Mouse (Mus musculus) forebrain, embryonic 15.5 days (tissue): ENCODE results near the gene Itprip. TPM values are rescaled to one million over a fixed set of nuclear protein-coding genes. Genes with fewer than 3 reads are reported as not detected.

Experiments used
- ATAC-seq: fragments of 200-750 bp; cut with Nextera tagmentation; replicated peaks from 2 replicates; pipeline ENCODE4 v1.8.0; 2017; ENCODE audit warnings: mild to moderate bottlenecking, moderate TSS enrichment, moderate library complexity
- H3K27ac ChIP-seq: fragments of 300-500 bp; sonication (generic); replicated peaks from 2 replicates; pipeline ENCODE4 v1.5.1; 2015; ENCODE audit warnings: mild to moderate bottlenecking, inconsistent platforms
- H3K27me3 ChIP-seq: fragments of 300-500 bp; sonication (generic); 2 replicates; pipeline ENCODE4 v1.6.1; 2015; ENCODE audit warnings: inconsistent platforms
- H3K36me3 ChIP-seq: fragments of 300-500 bp; sonication (generic); 2 replicates; pipeline ENCODE4 v1.6.1; 2015; ENCODE audit warnings: mild to moderate bottlenecking, inconsistent platforms
- H3K4me1 ChIP-seq: fragments of 300-500 bp; sonication (generic); 2 replicates; pipeline ENCODE4 v1.6.1; 2015; ENCODE audit warnings: inconsistent platforms
- H3K4me2 ChIP-seq: fragments of 300-500 bp; sonication (generic); replicated peaks from 2 replicates; pipeline ENCODE4 v1.6.1; 2015; ENCODE audit warnings: mild to moderate bottlenecking, inconsistent platforms
- H3K4me3 ChIP-seq: fragments of 300-500 bp; sonication (generic); 2 replicates; pipeline ENCODE4 v1.5.1; 2015; ENCODE audit warnings: mild to moderate bottlenecking, inconsistent platforms
- H3K9ac ChIP-seq: fragments of 300-500 bp; sonication (generic); replicated peaks from 2 replicates; pipeline ENCODE4 v1.6.1; 2015; ENCODE audit warnings: mild to moderate bottlenecking, inconsistent platforms
- H3K9me3 ChIP-seq: fragments of 300-500 bp; sonication (generic); 2 replicates; pipeline ENCODE4 v1.6.1; 2016; ENCODE audit warnings: inconsistent platforms
- WGBS: fragments of 180-500 bp; shearing (Covaris S2); methylation state at CpG from one replicate; pipeline ENCODE4 v1.1.7; 2015; ENCODE audit warnings: mixed read lengths; 5-methylcytosine and 5-hydroxymethylcytosine counted together
- polyA plus RNA-seq: library from polyadenylated mRNA; unstranded; fragments of >200 nt; fragmentation: Nextera tagmentation; extraction: Ambion mirVana; gene quantifications from 2 replicates; pipeline ENCODE4 v1.2.1, GENCODE M21; 2015

Gene Itprip
- 7.7 and 8.6 TPM in 2 replicates for polyA plus RNA-seq

GRCm38 (mm10) chr19:47919126-47919965, at the start of gene Itprip, which contains the start of gene Cfap43:
TSS of gene Itprip (minus strand) at chr19:47919299.
TSS of gene Cfap43 (minus strand) at chr19:47919287.
- Histone ChIP-seq H3K9me3 (no peaks in the 10 kb centered on the region), H3K4me2 (peak within 1 kb of the TSS; percentile 73), H3K9ac (peak within 1 kb of the TSS; percentile 63), H3K4me1 (peaks cover 32% of the 10 kb centered on the region), H3K4me3 (peak within 1 kb of the TSS; percentile 72), H3K27ac (peak within 1 kb of the TSS; percentile 82), H3K27me3 (no peaks in the 10 kb centered on the region), H3K36me3 (no peaks in the 10 kb centered on the region)
- peak; percentile 69 for ATAC-seq
- under 1% methylated on average over 48 of the region's 48 CpGs for WGBS

DNA sequence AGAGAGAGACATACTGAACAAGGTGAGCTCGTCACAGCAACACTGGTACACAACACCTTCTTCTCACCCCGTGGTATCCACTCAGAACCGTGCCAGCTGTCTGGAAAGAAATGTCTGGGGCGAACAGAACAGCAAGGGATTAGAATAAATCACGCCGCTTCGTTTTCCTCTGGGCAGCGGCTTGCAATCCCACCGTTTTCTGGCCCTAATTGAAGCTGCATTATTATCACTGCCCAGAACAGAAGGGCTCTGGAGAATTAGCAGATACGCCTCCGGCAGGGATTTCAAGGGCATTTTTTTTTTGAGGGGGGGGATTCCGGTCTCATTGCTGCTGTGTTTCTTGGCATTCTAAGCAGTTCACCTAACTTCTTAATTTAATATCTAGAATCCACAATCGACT, 39.1 kb upstream of the Itprip start:
- H3K36me3 ChIP-seq, result no peaks in the 10 kb centered on the region
- WGBS, result 31% methylated on average over 13 of the region's 13 CpGs
- H3K27me3 ChIP-seq, result no peaks in the 10 kb centered on the region
- no peak overlapping the region for H3K9ac ChIP-seq
- no peak overlapping the region for H3K4me3 ChIP-seq
- no peaks in the 10 kb centered on the region for H3K9me3 ChIP-seq
- no peak for ATAC-seq
- H3K4me2 ChIP-seq, result no peak overlapping the region
- H3K4me1 ChIP-seq, result peaks cover 2% of the 10 kb centered on the region; the same call in 1 of the 2 replicates
- H3K27ac ChIP-seq, result no peak overlapping the region

GRCm38 (mm10) chr19:47953169-47953568, 34.1 kb upstream of the Itprip start:
- Histone ChIP-seq H3K9me3 (no peaks in the 10 kb centered on the region), H3K27ac (peak overlapping the region; percentile 31; the same call in 1 of the 2 replicates), H3K9ac (no peak overlapping the region), H3K4me3 (no peak overlapping the region), H3K4me2 (no peak overlapping the region), H3K4me1 (peaks cover 10% of the 10 kb centered on the region; the same call in 1 of the 2 replicates), H3K36me3 (no peaks in the 10 kb centered on the region), H3K27me3 (no peaks in the 10 kb centered on the region)
- 40% methylated on average over 9 of the region's 9 CpGs for WGBS
- ATAC-seq, result no peak

GRCm38 (mm10) chr19:47950946-47951345, 31.8 kb upstream of the Itprip start:
- no peak overlapping the region for H3K4me2 ChIP-seq
- H3K36me3 ChIP-seq, result no peaks in the 10 kb centered on the region
- H3K9me3 ChIP-seq, result no peaks in the 10 kb centered on the region
- 93% methylated on average over 7 of the region's 7 CpGs for WGBS
- no peak overlapping the region for H3K4me3 ChIP-seq
- H3K27me3 ChIP-seq, result no peaks in the 10 kb centered on the region
- no peak for ATAC-seq
- H3K27ac ChIP-seq, result no peak overlapping the region
- peaks cover 14% of the 10 kb centered on the region; the same call in 1 of the 2 replicates for H3K4me1 ChIP-seq
- H3K9ac ChIP-seq, result no peak overlapping the region

DNA sequence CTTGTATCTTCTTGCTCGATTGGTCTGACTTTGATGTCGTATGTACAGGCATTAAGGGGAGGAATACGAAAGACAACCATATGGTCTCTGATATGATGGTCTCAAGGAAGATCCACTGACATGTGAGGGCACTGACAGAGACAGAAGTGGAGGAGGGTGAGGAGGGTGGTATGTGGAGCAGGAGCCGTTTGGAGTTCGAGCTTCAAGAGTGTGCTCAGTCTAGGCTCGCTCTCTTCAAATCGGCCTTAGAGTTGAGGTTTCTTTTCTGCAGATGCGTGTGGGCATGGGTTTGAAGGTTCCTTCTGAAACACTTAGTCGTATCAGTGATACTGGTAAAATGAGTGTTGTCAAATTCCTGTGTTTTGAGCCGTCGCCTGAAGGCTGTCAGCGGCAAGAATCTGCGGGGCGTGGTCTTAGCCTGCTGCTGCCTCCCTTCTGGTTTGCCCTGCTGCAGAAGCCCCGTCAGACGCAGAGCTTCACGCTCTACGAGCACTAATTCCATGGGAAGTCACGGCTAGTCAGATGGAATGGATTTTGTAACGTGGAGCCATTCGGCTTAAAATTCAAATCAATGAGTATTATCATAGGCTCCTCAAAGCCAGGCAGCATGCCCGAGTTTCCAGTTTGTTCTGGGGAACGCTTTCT, 27.8 kb upstream of the Itprip start:
- Histone ChIP-seq H3K4me1 (0 out of 2 replicates have a peak, but pooled peaks cover 4% of the 10 kb centered on the region), H3K4me3 (no peak overlapping the region), H3K27me3 (no peaks in the 10 kb centered on the region), H3K27ac (no peak overlapping the region), H3K4me2 (no peak overlapping the region), H3K9ac (no peak overlapping the region), H3K9me3 (no peaks in the 10 kb centered on the region), H3K36me3 (no peaks in the 10 kb centered on the region)
- WGBS, result 54% methylated on average over 23 of the region's 23 CpGs
- no peak for ATAC-seq

- no peaks in the 10 kb centered on the region for H3K9me3 ChIP-seq
- H3K4me1 ChIP-seq, result peaks cover 16% of the 10 kb centered on the region
- no peak overlapping the region for H3K4me3 ChIP-seq
- no peak overlapping the region for H3K9ac ChIP-seq
- H3K4me2 ChIP-seq, result no peak overlapping the region
- peaks cover 7% of the 10 kb centered on the region; the same call in 1 of the 2 replicates for H3K27me3 ChIP-seq
- no peak for ATAC-seq
- H3K27ac ChIP-seq, result no peak overlapping the region
- 40% methylated on average over 6 of the region's 6 CpGs for WGBS
- no peaks in the 10 kb centered on the region for H3K36me3 ChIP-seq
These were observed 20.3 kb upstream of the Itprip start for GRCm38 (mm10) chr19:47939361-47939760.

DNA sequence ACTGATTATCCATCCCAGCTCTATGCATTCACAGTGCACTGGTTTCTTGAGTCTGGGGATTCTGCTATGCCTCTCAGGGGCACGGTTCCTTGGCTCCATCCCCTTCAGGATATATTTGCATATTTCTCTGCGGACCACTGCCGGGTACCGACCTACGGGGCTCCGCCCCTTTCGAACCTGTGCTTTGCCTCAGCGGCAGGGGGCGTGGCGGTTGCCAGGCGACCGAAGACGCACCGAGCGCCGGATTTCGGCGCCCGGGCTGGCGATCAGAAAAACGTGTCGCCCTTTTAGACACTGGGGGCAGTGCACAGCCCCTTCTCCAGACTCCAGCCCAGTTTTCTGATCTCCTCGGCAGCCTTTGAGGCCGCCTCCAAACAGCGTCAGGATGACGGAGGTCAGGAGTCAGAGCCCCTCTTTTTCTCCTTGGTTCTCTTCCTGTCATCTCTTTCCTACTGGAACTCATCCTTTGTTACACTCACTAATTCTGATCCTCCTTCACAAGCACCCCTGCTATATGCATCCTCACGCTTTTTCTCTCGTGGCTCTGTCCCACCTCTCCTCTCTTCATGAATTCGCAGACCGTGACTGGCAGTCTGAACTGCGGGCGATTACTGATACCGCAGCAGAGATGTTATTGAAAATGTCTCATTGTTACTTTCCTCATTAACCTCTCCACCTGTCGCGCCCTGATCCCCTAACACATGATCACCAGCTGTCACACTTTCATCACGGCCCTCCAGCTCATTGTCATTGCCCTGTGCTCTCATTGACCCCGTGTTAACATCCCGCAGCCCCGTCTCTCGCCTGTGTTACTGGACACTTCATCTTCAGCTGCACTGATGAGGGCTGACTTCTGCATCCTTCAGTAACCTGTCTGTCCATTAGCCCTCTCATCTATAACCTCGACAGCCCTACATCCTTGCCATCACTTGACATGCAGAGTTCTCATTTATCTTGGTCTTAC, 18.6 kb upstream of the Itprip start, which contains the start of gene Cfap58:
Gene Cfap58 (plus strand): TSS at position 233 of the 964 bp plus-strand sequence.
- H3K9ac ChIP-seq, result peak within 1 kb of the TSS; percentile 38
- H3K4me1 ChIP-seq, result peaks cover 16% of the 10 kb centered on the region
- peak within 1 kb of the TSS; percentile 40 for H3K4me3 ChIP-seq
- H3K27ac ChIP-seq, result peak within 1 kb of the TSS; percentile 39; the same call in 1 of the 2 replicates
- peak within 1 kb of the TSS; percentile 61 for H3K4me2 ChIP-seq
- 4% methylated on average over 41 of the region's 41 CpGs for WGBS
- H3K27me3 ChIP-seq, result peaks cover 7% of the 10 kb centered on the region; the same call in 1 of the 2 replicates
- ATAC-seq, result peak; percentile 87
- H3K36me3 ChIP-seq, result no peaks in the 10 kb centered on the region
- H3K9me3 ChIP-seq, result no peaks in the 10 kb centered on the region

DNA sequence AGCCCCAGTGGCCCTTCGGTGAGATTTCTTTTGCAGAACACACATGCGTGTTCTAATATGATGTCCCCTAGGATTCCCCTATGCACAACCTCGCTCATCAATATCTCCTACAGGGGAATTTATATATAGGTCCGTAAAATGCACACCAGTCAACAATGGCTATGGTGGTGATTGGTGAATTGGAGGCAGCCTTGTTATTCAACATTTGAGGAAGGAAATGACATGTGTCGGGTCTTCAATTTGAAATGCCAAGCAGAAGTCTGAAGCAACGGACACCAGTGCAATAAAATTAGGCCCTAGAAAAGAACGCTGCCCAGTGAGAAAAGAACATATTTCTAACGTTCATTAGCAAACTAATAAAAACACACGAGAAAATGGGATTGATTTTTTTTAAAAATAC, 17.8 kb upstream of the Itprip start:
- no peak for ATAC-seq
- Histone ChIP-seq H3K9me3 (no peaks in the 10 kb centered on the region), H3K4me1 (peaks cover 16% of the 10 kb centered on the region), H3K4me2 (peak overlapping the region; percentile 61), H3K9ac (peak overlapping the region; percentile 38; the same call in 1 of the 2 replicates), H3K4me3 (peak overlapping the region; percentile 40), H3K36me3 (no peaks in the 10 kb centered on the region), H3K27me3 (peaks cover 7% of the 10 kb centered on the region; the same call in 1 of the 2 replicates), H3K27ac (no peak overlapping the region)
- 67% methylated on average over 9 of the region's 9 CpGs for WGBS

DNA sequence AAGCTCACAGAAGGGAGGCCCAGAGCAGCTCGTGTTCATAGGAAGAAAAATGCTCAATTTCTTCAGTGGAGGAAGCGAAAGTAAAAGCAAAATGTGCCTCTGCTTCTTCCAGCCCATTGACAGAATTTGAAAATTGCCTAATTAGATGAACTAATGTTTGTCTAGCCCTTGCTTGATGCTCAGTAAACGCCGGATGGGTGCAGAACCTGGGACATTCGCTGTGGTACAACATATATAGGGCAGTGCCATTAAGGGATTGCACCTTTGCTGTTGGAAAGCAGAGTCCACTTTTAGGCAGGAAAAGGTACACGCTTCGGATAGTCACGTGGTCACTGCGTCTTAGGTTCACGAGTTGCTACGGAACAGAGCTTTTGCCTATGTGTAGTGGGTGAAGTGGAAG, 17.4 kb upstream of the Itprip start:
- Histone ChIP-seq H3K9me3 (no peaks in the 10 kb centered on the region), H3K9ac (no peak overlapping the region), H3K36me3 (no peaks in the 10 kb centered on the region), H3K4me2 (no peak overlapping the region), H3K4me3 (no peak overlapping the region), H3K4me1 (peaks cover 16% of the 10 kb centered on the region), H3K27ac (no peak overlapping the region), H3K27me3 (peaks cover 7% of the 10 kb centered on the region; the same call in 1 of the 2 replicates)
- WGBS, result 89% methylated on average over 11 of the region's 11 CpGs
- ATAC-seq, result no peak

DNA sequence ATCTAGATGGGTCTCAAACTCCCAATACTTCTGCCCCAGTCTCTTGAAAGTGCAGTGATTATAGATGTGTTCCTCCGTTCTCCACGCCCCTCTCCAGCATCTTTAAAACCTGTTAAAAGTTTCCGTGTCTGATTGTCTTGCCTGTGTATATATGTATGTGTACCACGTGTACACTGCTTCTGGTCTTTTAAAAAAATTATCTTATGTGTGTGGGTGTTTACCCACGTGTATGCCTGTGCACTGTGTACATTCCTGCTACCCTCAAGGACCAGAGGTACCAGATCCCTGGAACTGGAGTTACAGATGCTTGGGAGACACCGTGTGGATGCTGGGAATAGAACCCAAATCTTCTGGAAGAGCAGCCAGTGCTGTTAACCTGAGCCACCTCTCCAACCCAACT, 16.4 kb upstream of the Itprip start:
- H3K4me3 ChIP-seq, result no peak overlapping the region
- 86% methylated on average over 6 of the region's 6 CpGs for WGBS

GRCm38 (mm10) chr19:47934636-47935238, 15.6 kb upstream of the Itprip start:
- peaks cover 7% of the 10 kb centered on the region; the same call in 1 of the 2 replicates for H3K27me3 ChIP-seq
- 75% methylated on average over 16 of the region's 16 CpGs for WGBS
- ATAC-seq, result no peak
- no peaks in the 10 kb centered on the region for H3K9me3 ChIP-seq
- no peaks in the 10 kb centered on the region for H3K36me3 ChIP-seq
- H3K4me2 ChIP-seq, result no peak overlapping the region
- no peak overlapping the region for H3K4me3 ChIP-seq
- no peak overlapping the region for H3K27ac ChIP-seq
- peaks cover 16% of the 10 kb centered on the region for H3K4me1 ChIP-seq
- H3K9ac ChIP-seq, result no peak overlapping the region

More for the DNA sequence above, 16.4 kb upstream of the Itprip start:
- no peak overlapping the region for H3K9ac ChIP-seq
- no peaks in the 10 kb centered on the region for H3K9me3 ChIP-seq
- H3K27me3 ChIP-seq, result peaks cover 7% of the 10 kb centered on the region; the same call in 1 of the 2 replicates
- H3K27ac ChIP-seq, result no peak overlapping the region
- ATAC-seq, result no peak
- peaks cover 16% of the 10 kb centered on the region for H3K4me1 ChIP-seq
- no peak overlapping the region for H3K4me2 ChIP-seq
- no peaks in the 10 kb centered on the region for H3K36me3 ChIP-seq
